8 mouse cellular contexts compared by ENCODE assay signal in genomic region chr16:4643670-4644419, GRCm38 (mm10). TPM values are rescaled to one million over a fixed set of nuclear protein-coding genes. Genes with fewer than 3 reads are reported as not detected.
A peak's percentile ranks its signal among the peaks of the same experiment; 100 is the strongest.
DNase-seq lines count a peak whose midpoint lies in the region; ATAC-seq lines count a peak whose summit lies in the region.

No protein-coding gene starts in this region.

- H3K4me3 ChIP-seq in hindbrain, embryonic 10.5 days: no peak overlapping the region
- no peak overlapping the region for H3K4me3 ChIP-seq in hindbrain, embryonic 12.5 days
- no peak overlapping the region for H3K4me3 ChIP-seq in embryonic facial prominence, embryonic 15.5 days (replicated peaks)
- H3K4me3 ChIP-seq in heart, embryonic 13.5 days: no peak overlapping the region
- peak overlapping the region; percentile 80 for H3K4me3 ChIP-seq in limb, embryonic 15.5 days

- peak overlapping the region; percentile 89; the same call in 1 of the 2 replicates for H3K27ac ChIP-seq in hindbrain, embryonic 10.5 days
- no peak overlapping the region for H3K27ac ChIP-seq in hindbrain, embryonic 12.5 days
- peak overlapping the region; percentile 90 for H3K27ac ChIP-seq in embryonic facial prominence, embryonic 15.5 days (replicated peaks)
- peak overlapping the region; percentile 92 for H3K27ac ChIP-seq in heart, embryonic 13.5 days (replicated peaks)
- peak overlapping the region; percentile 92 for H3K27ac ChIP-seq in limb, embryonic 15.5 days

- no peak for ATAC-seq in hindbrain, embryonic 12.5 days (ENCODE audit: low FRiP score)
- no peak; the same call in 1 of the 2 replicates for ATAC-seq in embryonic facial prominence, embryonic 15.5 days (ENCODE audit: insufficient number of reproducible peaks, low FRiP score, low TSS enrichment, low read depth)
- ATAC-seq in heart, embryonic 13.5 days (ENCODE audit: extremely low read depth, insufficient number of reproducible peaks, low FRiP score, low TSS enrichment): 0 out of 2 replicates have a peak, but pooled peaks have one; percentile 28
- 0 out of 2 replicates have a peak, but pooled peaks have one; percentile 30 for ATAC-seq in limb, embryonic 15.5 days (ENCODE audit: insufficient number of reproducible peaks, low FRiP score, low TSS enrichment, low read depth)

- peaks cover 91% of the 10 kb centered on the region for H3K4me1 ChIP-seq in hindbrain, embryonic 10.5 days (replicated peaks)
- H3K4me1 ChIP-seq in hindbrain, embryonic 12.5 days: peaks cover 69% of the 10 kb centered on the region
- peaks cover 84% of the 10 kb centered on the region for H3K4me1 ChIP-seq in embryonic facial prominence, embryonic 15.5 days
- H3K4me1 ChIP-seq in heart, embryonic 13.5 days: peaks cover 92% of the 10 kb centered on the region
- peaks cover 89% of the 10 kb centered on the region for H3K4me1 ChIP-seq in limb, embryonic 15.5 days

- no peak overlapping the region for H3K9ac ChIP-seq in hindbrain, embryonic 12.5 days
- no peak overlapping the region for H3K9ac ChIP-seq in embryonic facial prominence, embryonic 15.5 days
- H3K9ac ChIP-seq in heart, embryonic 13.5 days: peak overlapping the region; percentile 90; the same call in 1 of the 2 replicates
- H3K9ac ChIP-seq in limb, embryonic 15.5 days: no peak overlapping the region

- WGBS in hindbrain, embryonic 10.5 days: 72% methylated on average over 11 of the region's 11 CpGs
- WGBS in hindbrain, embryonic 12.5 days: 70% methylated on average over 11 of the region's 11 CpGs
- WGBS in embryonic facial prominence, embryonic 15.5 days: 57% methylated on average over 11 of the region's 11 CpGs
- 36% methylated on average over 11 of the region's 11 CpGs for WGBS in heart, embryonic 13.5 days
- 46% methylated on average over 11 of the region's 11 CpGs for WGBS in limb, embryonic 15.5 days

- H3K4me2 ChIP-seq in hindbrain, embryonic 12.5 days (replicated peaks): no peak overlapping the region; the same call in 1 of the 2 replicates
- peak overlapping the region; percentile 75; the same call in 1 of the 2 replicates for H3K4me2 ChIP-seq in embryonic facial prominence, embryonic 15.5 days (replicated peaks)
- peak overlapping the region; percentile 82 for H3K4me2 ChIP-seq in heart, embryonic 13.5 days
- H3K4me2 ChIP-seq in limb, embryonic 15.5 days: peak overlapping the region; percentile 70

- H3K36me3 ChIP-seq in hindbrain, embryonic 10.5 days: peaks cover 10% of the 10 kb centered on the region
- peaks cover 7% of the 10 kb centered on the region for H3K36me3 ChIP-seq in hindbrain, embryonic 12.5 days
- H3K36me3 ChIP-seq in embryonic facial prominence, embryonic 15.5 days: peaks cover 20% of the 10 kb centered on the region; the same call in 1 of the 2 replicates
- peaks cover 27% of the 10 kb centered on the region for H3K36me3 ChIP-seq in heart, embryonic 13.5 days
- peaks cover 29% of the 10 kb centered on the region for H3K36me3 ChIP-seq in limb, embryonic 15.5 days

- no peak for DNase-seq in hindbrain, embryonic 10.5 days (ENCODE audit: low spot score)
- peak; percentile 88 for DNase-seq in kidney, postnatal 14 days
- DNase-seq in right cerebral cortex, postnatal 4 days: peak; percentile 76
- DNase-seq in thymus, adult 18-20 months: no peak

- H3K27me3 ChIP-seq in hindbrain, embryonic 10.5 days (ENCODE audit: insufficient read depth, poor library complexity, severe bottlenecking): no peaks in the 10 kb centered on the region
- no peaks in the 10 kb centered on the region for H3K27me3 ChIP-seq in hindbrain, embryonic 12.5 days
- H3K27me3 ChIP-seq in embryonic facial prominence, embryonic 15.5 days: no peaks in the 10 kb centered on the region
- no peaks in the 10 kb centered on the region for H3K27me3 ChIP-seq in heart, embryonic 13.5 days (replicated peaks)
- H3K27me3 ChIP-seq in limb, embryonic 15.5 days: no peaks in the 10 kb centered on the region

- no peaks in the 10 kb centered on the region for H3K9me3 ChIP-seq in hindbrain, embryonic 10.5 days
- H3K9me3 ChIP-seq in hindbrain, embryonic 12.5 days (replicated peaks): no peaks in the 10 kb centered on the region
- H3K9me3 ChIP-seq in embryonic facial prominence, embryonic 15.5 days (replicated peaks): no peaks in the 10 kb centered on the region
- no peaks in the 10 kb centered on the region for H3K9me3 ChIP-seq in heart, embryonic 13.5 days
- H3K9me3 ChIP-seq in limb, embryonic 15.5 days: no peaks in the 10 kb centered on the region

RNA-seq across cellular contexts. Expression of gene Dnaja3, which starts 4.1 kb away (rescaled TPM):
- polyA plus RNA-seq in hindbrain, embryonic 10.5 days (2016; fragmentation: Nextera tagmentation; extraction: Ambion mirVana): 60.7 and 62.7 TPM in 2 replicates
- polyA plus RNA-seq in hindbrain, embryonic 12.5 days (2016; fragmentation: Nextera tagmentation; extraction: Ambion mirVana): 56.2 and 56.9 TPM in 2 replicates
- polyA plus RNA-seq in embryonic facial prominence, embryonic 15.5 days (2015; fragmentation: Nextera tagmentation; extraction: Ambion mirVana): 61.2 and 62.6 TPM in 2 replicates
- 65.6 and 72.5 TPM in 2 replicates for polyA plus RNA-seq in heart, embryonic 13.5 days (2015; fragmentation: Nextera tagmentation; extraction: Ambion mirVana)
- 60.5 and 65.1 TPM in 2 replicates for polyA plus RNA-seq in limb, embryonic 15.5 days (2015; fragmentation: Nextera tagmentation; extraction: Ambion mirVana)

RNA-seq across cellular contexts. Expression of gene Vasn, which starts 4.1 kb away (rescaled TPM):
- polyA plus RNA-seq in hindbrain, embryonic 10.5 days (2016; fragmentation: Nextera tagmentation; extraction: Ambion mirVana): 10.3 and 12.6 TPM in 2 replicates
- polyA plus RNA-seq in hindbrain, embryonic 12.5 days (2016; fragmentation: Nextera tagmentation; extraction: Ambion mirVana): 16.3 and 18.0 TPM in 2 replicates
- polyA plus RNA-seq in embryonic facial prominence, embryonic 15.5 days (2015; fragmentation: Nextera tagmentation; extraction: Ambion mirVana): 33.7 and 36.8 TPM in 2 replicates
- 15.2 and 15.8 TPM in 2 replicates for polyA plus RNA-seq in heart, embryonic 13.5 days (2015; fragmentation: Nextera tagmentation; extraction: Ambion mirVana)
- polyA plus RNA-seq in limb, embryonic 15.5 days (2015; fragmentation: Nextera tagmentation; extraction: Ambion mirVana): 41.5 and 45.1 TPM in 2 replicates

RNA-seq across cellular contexts. Expression of gene Pam16, which starts 19.1 kb away (rescaled TPM):
- polyA plus RNA-seq in hindbrain, embryonic 10.5 days (2016; fragmentation: Nextera tagmentation; extraction: Ambion mirVana): 88.0 and 131 TPM in 2 replicates
- polyA plus RNA-seq in hindbrain, embryonic 12.5 days (2016; fragmentation: Nextera tagmentation; extraction: Ambion mirVana): 112 and 119 TPM in 2 replicates
- polyA plus RNA-seq in embryonic facial prominence, embryonic 15.5 days (2015; fragmentation: Nextera tagmentation; extraction: Ambion mirVana): 83.4 and 107 TPM in 2 replicates
- polyA plus RNA-seq in heart, embryonic 13.5 days (2015; fragmentation: Nextera tagmentation; extraction: Ambion mirVana): 136 and 139 TPM in 2 replicates
- polyA plus RNA-seq in limb, embryonic 15.5 days (2015; fragmentation: Nextera tagmentation; extraction: Ambion mirVana): 75.8 and 83.1 TPM in 2 replicates

RNA-seq across cellular contexts. Expression of gene Coro7, which starts 35.7 kb away (rescaled TPM):
- 24.4 and 25.5 TPM in 2 replicates for polyA plus RNA-seq in hindbrain, embryonic 10.5 days (2016; fragmentation: Nextera tagmentation; extraction: Ambion mirVana)
- polyA plus RNA-seq in hindbrain, embryonic 12.5 days (2016; fragmentation: Nextera tagmentation; extraction: Ambion mirVana): 22.8 and 24.3 TPM in 2 replicates
- 17.2 and 21.4 TPM in 2 replicates for polyA plus RNA-seq in embryonic facial prominence, embryonic 15.5 days (2015; fragmentation: Nextera tagmentation; extraction: Ambion mirVana)
- polyA plus RNA-seq in heart, embryonic 13.5 days (2015; fragmentation: Nextera tagmentation; extraction: Ambion mirVana): 15.2 and 16.9 TPM in 2 replicates
- polyA plus RNA-seq in limb, embryonic 15.5 days (2015; fragmentation: Nextera tagmentation; extraction: Ambion mirVana): 16.8 and 18.4 TPM in 2 replicates

RNA-seq across cellular contexts. Expression of gene Glis2, which starts 49.3 kb away (rescaled TPM):
- polyA plus RNA-seq in hindbrain, embryonic 10.5 days (2016; fragmentation: Nextera tagmentation; extraction: Ambion mirVana): 27.3 and 27.9 TPM in 2 replicates
- polyA plus RNA-seq in hindbrain, embryonic 12.5 days (2016; fragmentation: Nextera tagmentation; extraction: Ambion mirVana): 34.0 and 34.3 TPM in 2 replicates
- 33.2 and 33.4 TPM in 2 replicates for polyA plus RNA-seq in embryonic facial prominence, embryonic 15.5 days (2015; fragmentation: Nextera tagmentation; extraction: Ambion mirVana)
- polyA plus RNA-seq in heart, embryonic 13.5 days (2015; fragmentation: Nextera tagmentation; extraction: Ambion mirVana): 19.9 and 23.5 TPM in 2 replicates
- polyA plus RNA-seq in limb, embryonic 15.5 days (2015; fragmentation: Nextera tagmentation; extraction: Ambion mirVana): 31.7 and 34.9 TPM in 2 replicates

Comparison
In these comparisons a context has a peak if more than half of its experiments do, and no peak if none do; other contexts are left out.
1. DNase-seq: peak in kidney, postnatal 14 days (single experiment) and right cerebral cortex, postnatal 4 days (single experiment); none in hindbrain, embryonic 10.5 days (single experiment) and thymus, adult 18-20 months (0 of 2).
2. ATAC-seq: peak in heart, embryonic 13.5 days (single experiment) and limb, embryonic 15.5 days (single experiment); none in hindbrain, embryonic 12.5 days (single experiment) and embryonic facial prominence, embryonic 15.5 days (single experiment).